Mouse (Mus musculus): Measurements from ENCODE around the gene Nav2.

Nav2 gene

DNA sequence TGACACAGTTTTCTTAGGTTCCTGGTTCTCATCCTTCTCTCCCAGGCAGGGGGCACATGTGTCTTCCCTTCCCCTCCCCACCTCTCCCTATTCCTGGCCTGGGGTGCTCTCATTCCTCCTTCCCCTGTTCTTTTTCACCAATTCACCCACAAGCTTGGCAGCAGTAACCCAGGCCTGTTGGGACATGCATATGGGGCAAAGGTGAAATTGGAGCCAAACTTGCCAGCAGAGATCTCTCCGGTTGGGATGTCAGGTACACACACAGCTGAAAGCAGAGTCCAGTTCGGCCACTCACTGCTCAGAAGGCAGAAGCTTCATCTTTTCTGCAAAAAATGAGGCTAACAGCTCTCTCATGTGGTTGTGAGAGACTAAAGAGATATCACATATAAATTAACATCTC lies 26.3 kb downstream of the Nav2 start:
- DNase-seq (ENCODE audit: low spot score in 2 of 2) = no peak

DNA sequence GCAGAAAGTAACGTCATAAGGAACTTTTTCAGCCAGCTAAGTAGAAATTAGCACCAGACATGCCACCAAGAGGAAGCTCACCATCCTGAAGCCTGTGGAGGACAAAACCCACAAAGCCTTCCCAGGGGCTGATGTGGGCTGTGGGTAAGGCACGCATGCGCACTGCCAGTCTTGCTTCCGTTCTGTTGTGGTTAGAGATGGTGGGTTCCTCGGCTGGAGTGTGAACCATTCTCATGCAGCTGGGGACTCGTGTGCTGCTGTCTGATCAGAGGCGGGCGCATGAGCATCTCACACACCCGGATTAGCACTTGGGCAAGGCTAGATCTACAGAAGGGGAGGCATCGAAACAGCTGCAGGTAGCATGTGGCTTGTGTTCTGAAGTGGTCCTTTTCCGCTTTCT lies 29.0 kb downstream of the Nav2 start:
- no peak for DNase-seq (ENCODE audit: low spot score in 2 of 2)

DNA sequence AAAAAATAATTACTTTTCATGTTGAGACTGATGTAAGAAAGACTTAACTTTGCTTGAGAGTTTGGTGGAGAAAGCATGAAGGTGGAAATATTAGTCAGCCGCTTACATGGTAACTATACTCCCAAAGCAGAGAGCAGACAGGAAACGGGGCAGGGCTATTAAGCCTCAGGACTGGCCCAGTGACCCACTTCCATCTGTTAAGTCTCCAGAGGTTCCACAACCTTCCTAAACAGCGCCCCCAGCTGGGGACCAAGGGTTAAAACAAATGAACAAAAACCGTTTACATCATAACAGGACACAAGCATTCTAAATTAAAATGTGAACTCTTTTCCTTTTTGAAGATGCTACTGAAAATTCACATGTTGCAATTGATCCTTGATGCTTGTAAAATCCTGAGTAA lies 29.7 kb downstream of the Nav2 start:
- peak in 1 of 2 experiments; percentile 33 for DNase-seq (ENCODE audit: low spot score in 2 of 2)

DNA sequence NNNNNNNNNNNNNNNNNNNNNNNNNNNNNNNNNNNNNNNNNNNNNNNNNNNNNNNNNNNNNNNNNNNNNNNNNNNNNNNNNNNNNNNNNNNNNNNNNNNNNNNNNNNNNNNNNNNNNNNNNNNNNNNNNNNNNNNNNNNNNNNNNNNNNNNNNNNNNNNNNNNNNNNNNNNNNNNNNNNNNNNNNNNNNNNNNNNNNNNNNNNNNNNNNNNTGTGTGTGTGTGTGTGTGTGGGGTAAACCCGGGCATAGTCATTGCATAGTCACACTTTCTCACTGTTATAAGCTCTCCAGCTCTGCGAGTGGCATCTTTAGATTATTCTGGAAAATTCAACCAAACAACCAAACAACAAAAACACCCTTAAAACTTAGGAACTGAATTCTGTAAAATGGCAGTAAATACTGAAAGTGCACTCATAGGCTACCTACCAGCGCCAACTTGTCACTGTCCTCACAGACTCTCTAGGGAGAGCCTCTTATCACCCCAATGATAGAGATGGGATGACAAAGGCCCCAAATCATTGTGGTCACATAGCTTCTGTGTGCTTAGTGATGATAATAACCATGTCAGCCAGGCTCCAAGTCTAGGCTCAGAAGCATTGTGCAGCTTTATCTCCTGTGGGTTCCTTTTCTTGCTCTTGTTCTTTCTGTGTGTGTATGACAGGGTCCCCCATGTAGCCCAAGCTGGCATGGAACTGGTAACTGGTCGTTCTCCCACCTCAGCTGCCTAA lies 40.0 kb downstream of the Nav2 start:
- no peak for DNase-seq (ENCODE audit: low spot score in 2 of 2)

DNA sequence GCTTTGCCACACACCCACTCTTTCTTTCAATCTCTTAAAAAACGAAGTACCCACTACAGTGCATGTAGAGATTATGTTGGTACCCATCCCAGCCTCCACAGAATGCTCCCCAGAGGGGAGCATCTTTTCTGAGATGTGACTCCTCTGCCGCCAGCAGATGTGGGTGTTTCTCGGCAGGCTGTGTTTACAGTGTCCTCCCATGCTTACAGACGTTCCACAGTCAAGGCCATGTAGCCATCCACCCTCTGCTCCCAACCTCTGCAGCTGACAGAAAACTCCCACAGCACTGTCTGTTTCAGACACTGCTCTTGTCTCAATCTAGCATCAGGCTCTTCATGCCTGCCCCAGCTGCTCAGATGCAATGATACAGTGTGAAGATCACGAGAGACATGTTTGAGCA lies 46.0 kb downstream of the Nav2 start:
- no peak for DNase-seq (ENCODE audit: low spot score in 2 of 2)

DNA sequence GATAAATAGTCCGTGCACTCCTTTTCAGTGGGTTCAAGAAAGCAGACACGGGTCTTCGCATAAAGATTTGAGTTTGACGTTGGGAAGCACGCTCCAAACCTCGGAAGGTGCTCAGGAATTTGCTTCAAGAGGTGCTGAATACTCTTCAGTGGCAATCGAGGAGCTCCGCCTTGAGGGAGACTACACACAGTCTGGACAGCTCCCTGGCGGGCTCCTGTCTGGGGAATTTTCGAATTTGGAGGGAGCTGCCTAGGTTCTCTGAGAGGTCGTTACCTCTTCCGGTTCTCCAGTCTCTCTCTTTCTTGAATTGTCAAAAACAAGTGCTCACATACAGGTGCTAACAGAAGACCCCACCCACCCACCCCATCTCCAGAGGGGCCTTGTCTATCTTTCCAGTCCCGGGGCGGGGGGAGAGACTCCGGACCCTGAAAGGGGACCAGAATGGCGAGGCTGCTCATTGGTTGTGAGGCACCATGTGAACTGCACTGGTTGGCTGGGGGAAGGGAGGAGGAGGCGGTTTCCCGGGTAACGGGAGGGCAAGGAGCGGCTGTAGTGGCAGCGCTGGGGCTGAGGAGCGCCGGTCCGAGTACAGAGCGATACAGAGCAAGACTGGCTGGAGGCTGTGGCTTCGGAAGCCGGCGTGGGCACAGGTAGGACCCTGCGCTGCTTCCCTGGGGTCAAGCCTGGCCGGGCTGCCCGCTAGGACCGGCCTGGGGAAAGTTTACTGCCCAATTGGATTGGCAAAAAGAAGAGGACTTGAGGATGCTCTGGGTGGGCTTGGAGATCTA lies 50.2 kb downstream of the Nav2 start:
- DNase-seq (ENCODE audit: low spot score in 2 of 2) = peak; percentile 76 to 84

DNA sequence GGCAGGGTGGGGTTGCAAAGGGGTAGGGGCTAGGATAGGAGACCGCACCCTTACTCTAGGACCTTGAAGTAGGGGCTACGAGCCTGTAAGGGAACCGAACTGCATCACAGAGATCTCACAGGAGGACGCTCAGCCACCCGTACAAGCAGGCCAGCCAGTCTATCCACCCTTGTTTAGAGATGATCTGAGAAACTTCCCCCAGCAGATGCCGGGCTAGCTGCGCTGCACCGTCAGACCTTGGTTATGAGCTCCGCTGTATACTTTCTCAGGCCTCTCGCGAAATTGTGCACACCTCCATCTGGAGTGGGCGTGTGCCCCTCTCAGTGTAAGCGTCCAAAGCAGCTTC lies 50.8 kb downstream of the Nav2 start:
- no peak for DNase-seq (ENCODE audit: low spot score in 2 of 2)

DNA sequence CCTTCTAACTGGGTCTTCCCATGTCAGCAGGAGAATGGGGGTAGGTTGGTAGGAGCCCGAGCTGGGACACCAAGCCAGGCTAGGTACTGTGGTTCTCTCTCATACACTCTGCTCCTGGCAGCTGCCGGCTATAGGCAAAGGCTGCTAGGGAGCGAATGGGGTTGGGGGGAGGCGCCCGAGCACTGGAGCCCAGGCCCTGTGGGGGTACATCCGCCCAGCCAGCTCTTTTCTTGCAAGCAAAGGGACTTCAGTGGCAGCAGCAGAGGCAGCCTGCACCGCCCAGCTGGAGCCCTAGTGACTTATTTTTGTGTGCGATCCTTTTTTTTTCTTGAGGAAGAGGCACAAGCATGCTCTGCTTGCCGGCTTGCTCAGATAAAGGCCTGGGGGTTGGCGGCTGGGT lies 51.6 kb downstream of the Nav2 start:
- peak in 1 of 2 experiments; percentile 44 for DNase-seq (ENCODE audit: low spot score in 2 of 2)

DNA sequence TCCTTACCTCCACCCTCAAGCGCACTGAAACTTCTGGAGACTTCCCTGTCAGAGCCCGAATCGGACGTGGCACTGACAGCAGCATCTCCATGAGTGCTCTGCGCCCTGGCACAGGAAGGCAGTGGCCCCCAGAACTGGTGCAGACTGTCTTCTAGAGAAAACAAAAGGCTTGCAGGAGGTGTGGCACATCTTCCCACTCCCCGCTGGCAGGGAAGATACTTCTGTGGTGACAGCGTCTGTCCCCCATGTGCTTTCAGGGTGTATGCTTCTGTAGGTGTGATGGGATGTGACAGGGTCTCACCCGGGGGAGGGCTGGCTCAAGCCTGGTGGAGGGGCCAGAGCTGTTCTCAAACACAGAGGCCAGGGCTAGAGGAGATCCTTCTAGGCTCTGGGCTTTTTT lies 53.0 kb downstream of the Nav2 start:
- peak in 1 of 2 experiments; percentile 62 for DNase-seq (ENCODE audit: low spot score in 2 of 2)

DNA sequence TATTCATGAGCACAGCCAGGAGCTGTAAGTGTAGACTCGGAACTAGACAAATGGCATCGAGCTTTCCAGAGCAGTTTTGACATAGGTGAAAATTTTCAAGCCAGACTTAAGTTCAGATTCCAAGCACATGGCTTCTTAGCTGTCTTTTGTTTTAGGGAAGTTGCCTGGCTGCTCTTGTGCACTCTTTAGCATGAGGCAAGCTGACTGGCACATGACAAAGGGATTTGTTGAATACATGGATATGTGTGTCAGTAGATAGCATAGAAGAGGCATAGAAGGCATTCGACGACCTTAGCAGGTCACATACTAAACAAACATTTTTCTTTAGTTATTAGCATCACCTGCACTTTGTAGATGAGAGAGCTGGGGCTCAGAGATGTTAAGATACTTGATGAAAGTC lies 53.4 kb downstream of the Nav2 start:
- DNase-seq (ENCODE audit: low spot score in 2 of 2) = no peak

DNA sequence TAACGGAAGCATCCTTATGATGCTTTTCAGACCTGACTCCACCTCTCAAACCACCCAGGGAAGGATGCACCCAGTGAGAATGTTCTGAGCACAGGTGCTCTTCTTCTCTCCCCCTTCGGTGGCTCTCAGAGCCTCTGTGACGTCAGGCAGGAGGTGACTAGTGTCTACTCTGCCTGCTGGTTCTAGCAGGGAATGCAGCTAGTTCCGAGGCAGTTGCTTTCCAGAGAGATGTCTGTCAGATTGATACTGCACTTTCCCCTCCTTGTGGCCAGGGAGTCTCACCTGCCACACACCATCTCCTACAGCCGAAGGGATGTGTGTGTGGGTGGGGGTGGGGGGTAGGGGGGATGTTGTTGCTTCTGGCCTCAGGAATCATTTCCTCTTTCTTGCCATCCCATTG lies 54.6 kb downstream of the Nav2 start:
- DNase-seq (ENCODE audit: low spot score in 2 of 2) = peak in 1 of 2 experiments; percentile 46

DNA sequence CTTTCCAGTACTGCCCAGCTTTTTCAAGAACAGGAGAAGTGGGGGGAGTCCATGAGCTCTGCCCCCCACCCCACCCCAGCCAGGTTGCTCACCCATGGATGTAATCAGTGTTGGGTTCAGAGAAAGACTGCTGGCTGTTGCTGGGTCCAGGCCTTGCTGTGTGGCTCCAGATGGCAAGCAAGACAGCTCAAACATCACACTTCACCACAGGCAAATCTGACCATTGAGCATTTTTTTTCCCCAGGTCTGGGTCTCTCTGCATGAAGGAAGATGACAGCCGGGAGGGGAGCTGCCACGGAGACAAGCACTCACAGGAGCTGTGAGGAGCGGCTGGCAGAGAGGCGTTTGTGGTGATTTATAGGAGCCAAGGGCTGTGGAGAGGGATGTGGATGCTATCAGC lies 55.0 kb downstream of the Nav2 start:
- DNase-seq (ENCODE audit: low spot score in 2 of 2) = no peak

DNA sequence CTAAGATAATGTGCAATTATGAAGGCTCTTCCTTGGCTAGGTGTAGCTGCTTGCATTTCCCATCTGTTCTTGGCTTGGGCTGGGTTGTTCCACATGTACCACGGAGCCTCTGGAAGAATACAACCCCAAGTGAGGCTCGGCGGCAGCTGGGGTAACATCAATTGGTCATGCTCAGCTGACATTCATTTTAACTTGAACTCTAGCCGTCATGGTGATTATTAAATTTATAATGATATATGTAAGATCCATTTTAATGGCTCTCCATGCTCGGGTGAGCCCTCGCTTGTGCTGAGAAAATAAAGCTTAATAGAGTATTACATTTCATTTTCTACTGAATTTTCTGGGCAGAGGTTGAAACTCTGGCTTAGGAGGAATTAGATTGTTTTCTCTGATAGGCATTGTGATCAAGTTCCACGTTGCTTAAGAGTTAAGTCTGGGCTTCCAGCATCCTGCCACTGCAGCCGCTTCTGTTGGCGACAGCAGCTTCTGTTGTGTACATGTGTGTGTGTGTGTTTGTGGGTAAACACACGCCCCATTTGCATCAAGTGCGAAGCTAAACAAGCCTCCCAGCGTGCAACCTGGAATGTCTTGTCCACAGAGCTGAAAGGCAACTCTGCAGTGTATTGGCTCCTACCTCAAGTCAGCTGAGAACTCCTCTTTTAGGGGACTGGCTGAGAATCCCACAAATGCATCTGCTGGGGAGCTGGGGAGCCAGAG lies 57.4 kb downstream of the Nav2 start:
- no peak for DNase-seq (ENCODE audit: low spot score in 2 of 2)

DNA sequence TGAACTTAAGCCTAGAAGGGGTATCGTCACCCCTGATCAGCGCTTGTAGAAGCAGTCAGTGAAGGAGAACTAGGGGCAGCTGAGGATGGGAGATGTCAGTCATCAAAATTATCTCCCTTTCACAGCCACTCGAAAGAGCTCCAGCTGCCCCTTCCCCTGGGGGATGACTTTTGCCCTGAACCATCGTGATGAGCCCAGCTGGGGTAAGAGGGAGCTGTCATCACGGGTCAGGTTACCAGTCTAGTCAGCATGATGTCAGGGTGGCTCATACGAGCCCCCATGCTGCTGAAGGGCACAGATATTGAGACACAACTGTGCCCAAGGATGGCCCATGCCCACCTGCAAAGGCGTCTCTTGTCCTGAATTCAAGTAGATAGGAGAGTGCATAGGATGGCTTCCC lies 72.5 kb downstream of the Nav2 start:
- DNase-seq (ENCODE audit: low spot score in 2 of 2) = no peak

DNA sequence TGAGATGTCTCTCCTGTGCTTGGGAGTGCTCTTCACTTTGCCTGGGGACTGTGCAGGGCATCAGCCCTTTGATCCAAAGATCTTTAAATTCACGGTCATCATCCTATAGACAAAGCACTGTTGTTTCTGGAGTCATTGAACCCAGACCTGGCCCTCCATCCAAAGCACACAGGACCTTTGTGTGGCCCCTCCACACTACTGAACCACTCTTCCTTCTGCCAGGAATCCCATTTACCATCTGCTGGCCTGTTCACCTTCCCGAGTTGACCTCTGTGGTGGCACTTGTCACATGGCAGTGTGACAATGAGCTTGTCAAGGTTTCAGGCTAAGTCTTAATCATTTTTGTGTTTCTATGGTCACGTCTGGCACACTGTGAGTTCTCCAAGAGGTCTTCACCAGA lies 73.3 kb downstream of the Nav2 start:
- DNase-seq (ENCODE audit: low spot score in 2 of 2) = no peak

DNA sequence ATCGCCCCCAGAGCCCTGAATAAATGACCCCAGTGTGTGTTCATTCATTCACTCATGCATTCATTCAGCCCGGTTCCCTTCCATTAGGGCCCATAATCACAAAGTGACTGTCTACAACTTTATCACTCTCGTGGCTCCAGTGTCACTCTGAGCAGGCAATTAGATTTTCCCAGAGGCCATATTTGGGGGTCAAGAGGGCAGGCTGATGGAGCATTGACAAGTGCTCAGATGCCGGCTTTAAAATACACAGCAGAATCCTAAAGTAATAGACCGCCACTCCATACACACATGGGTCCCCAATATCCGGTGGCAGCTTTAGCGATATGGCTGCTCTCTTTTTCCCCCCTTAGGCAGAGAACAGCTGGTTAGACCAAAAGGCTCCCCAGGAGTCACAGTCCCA lies 74.1 kb downstream of the Nav2 start:
- no peak for DNase-seq (ENCODE audit: low spot score in 2 of 2)

DNA sequence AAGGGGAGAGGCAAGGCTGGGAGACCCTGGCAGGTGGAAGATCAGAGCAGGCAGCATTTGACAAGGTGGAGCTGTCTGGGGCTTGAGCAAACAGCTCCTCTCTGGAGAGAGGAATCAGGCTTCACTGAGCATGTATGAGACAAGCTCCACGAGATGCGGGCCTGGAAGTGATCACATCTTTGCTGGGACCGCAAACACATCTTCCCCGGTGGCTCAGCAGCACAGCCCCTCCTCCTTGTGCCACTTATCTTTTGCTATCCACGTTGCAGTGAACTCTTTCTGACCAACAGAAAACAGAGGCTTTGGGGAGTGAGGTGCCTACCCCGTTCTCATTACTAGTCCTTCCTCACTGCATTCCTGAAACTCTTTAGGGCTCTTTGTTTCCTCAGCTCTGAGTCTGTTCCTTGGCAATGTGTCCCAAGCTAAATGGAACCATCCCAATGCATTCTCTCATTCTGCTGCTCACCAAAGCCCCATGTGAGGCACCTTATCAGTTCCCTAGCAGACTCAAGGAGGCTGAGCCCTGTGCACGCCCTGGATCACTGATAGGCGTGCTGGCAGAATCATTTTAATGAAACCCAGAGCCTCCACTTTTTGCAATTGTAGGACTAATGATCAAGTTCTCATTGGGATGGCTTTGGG lies 83.5 kb downstream of the Nav2 start:
- DNase-seq (ENCODE audit: low spot score in 2 of 2) = no peak

DNA sequence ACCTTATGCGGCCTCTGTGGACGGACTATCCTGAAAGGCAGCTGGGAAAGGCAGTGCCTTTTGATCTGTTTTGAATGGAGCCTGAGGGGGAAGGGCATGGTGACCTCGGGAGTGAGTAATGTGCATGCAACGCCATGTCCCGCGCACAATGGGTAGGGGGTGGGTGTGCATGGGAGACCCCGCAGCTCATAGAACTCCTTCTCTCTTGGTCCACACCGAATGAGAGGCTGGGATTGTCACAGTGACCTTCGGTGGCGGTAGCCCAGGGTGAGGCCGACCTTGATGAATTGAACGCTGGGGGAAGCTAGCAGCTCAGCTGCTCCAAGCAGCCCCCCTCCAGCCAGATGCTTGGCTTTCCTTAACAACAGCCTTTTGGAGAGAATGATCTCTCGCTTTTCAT lies 86.7 kb downstream of the Nav2 start:
- no peak for DNase-seq (ENCODE audit: low spot score in 2 of 2)

DNA sequence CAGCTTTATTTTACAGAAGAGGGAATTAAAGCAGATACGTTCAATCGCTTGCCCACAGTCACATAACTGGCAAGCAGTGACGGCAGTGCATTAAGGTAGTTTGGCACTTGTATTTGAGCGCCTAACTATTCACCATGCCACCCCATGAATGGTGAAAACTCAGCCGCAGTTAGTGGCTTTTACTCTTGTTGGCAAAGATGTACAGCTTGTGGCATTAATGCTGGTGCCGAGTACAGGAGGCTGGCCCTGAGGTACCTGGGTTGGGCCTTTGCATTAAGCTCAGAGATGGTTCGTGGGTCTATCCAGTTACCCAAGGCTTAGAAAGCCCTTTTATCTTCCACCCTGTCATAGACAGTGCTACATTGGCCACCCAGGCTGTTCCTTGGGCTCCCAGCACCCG lies 87.2 kb downstream of the Nav2 start:
- no peak for DNase-seq (ENCODE audit: low spot score in 2 of 2)

DNA sequence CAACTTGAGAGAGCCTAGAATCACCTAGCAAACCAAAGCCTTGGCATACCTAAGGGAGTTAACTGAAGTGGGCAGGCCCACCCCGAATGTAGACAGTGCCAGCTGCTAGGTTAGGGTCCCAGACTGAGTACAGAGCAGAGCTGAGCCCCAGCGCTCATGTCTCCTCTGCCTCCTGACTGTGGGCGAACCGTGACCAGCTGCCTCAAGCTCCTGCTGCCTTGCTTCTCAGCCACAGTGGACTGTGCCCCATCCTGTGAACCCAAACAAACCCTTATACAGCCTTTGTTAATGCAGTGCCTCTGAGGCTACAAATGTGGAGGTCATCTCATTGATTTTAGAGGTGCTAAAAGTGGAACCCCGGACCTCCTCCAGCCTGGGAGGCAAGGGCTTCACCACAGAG lies 88.3 kb downstream of the Nav2 start:
- DNase-seq (ENCODE audit: low spot score in 2 of 2) = no peak

DNA sequence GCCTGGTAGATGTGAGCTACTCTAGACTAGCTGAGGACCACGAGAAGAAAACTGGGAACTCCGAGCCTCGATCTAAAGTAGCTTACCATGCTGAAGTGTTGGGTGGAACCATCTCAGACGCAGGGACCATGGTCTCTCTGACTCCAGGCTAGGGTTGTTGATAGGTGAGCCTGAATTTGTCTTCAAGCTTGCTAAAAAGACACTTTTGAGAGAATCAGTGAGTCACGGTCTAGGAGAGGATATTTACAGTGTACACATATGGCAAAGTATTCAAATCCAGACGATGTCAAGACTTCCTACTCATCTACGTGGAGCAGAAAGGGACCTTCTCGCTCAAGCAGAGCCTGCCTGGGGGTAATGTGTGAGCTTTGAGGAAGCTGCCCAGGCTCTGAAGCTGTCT lies 89.6 kb downstream of the Nav2 start:
- no peak for DNase-seq (ENCODE audit: low spot score in 2 of 2)

DNA sequence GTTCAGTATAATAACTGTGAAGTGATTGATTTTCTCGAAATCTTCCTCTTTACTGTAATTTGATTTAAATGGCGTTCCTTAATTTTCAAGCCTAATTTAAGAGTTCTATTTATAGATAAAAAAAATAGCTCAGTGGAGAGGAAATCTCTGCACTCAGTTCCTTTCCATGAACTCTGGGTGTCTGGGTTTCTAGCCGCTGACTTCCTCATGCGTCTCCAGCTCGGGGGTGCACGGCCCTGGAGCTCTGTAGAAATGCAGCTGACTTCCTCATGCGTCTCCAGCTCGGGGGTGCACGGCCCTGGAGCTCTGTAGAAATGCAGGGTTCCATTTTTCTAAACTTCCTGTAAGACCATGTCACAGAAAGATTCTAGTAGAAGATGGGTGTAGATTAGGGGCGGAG lies 90.1 kb downstream of the Nav2 start:
- DNase-seq (ENCODE audit: low spot score in 2 of 2) = no peak
